8 mouse cellular contexts compared by ENCODE assay signal in the genomic region with DNA sequence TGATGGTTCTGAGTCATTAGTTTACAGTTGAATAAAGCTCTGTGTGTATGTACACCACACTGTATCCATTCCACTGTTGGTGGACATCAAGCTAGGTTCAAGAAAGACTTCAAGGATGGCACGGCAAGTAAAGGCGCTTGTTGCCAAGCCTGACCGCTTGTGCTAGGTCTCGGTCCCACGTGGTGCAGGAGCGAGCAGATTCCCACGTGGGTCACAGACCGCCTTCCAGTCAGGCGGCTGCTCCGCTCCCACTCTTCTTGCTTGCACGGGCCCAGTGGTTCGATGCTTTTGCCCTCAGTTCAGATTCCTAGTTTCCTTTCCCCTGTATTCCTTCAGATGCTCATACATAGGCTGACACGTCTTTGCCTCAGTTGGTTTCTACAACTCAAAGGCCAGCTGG. TPM values are rescaled to one million over a fixed set of nuclear protein-coding genes. Genes with fewer than 3 reads are reported as not detected.
DNase-seq lines count a peak whose midpoint lies in the region; ATAC-seq and TF ChIP-seq lines count a peak whose summit lies in the region.

No protein-coding gene starts in this region.

- H3K4me1 ChIP-seq in heart, embryonic 15.5 days (replicated peaks) = peaks cover 36% of the 10 kb centered on the region
- H3K4me1 ChIP-seq in MEL (ENCODE audit: control insufficient read depth in 1 of 2, insufficient read depth in 2 of 2, low read length in 2 of 2) = peaks cover 8 to 21% of the 10 kb centered on the region in 2 experiments
- H3K4me1 ChIP-seq in forebrain, embryonic 16.5 days (replicated peaks; ENCODE audit: control insufficient read depth, insufficient read depth, low read length) = peaks cover 27% of the 10 kb centered on the region
- H3K4me1 ChIP-seq in liver, postnatal 0 days (ENCODE audit: insufficient read depth) = peaks cover 31% of the 10 kb centered on the region

- TF ChIP-seq EP300 in MEL (IDR thresholded peaks at IDR 0.05; ENCODE audit: low read depth in 1 of 2, low read length in 2 of 2) = no peak
- TF ChIP-seq EP300 in liver, postnatal 0 days (IDR thresholded peaks at IDR 0.05; ENCODE audit: low read depth) = no peak

- H3K27ac ChIP-seq in heart, embryonic 15.5 days = 0 out of 2 replicates have a peak overlapping the region, but pooled peaks have one; percentile 94
- H3K27ac ChIP-seq in MEL (ENCODE audit: control insufficient read depth, low read depth, low read length) = no peak overlapping the region
- no peak overlapping the region for H3K27ac ChIP-seq in forebrain, embryonic 16.5 days (ENCODE audit: low read length)
- H3K27ac ChIP-seq in liver, postnatal 0 days (ENCODE audit: low read depth) = peak overlapping the region; percentile 91; the same call in 1 of the 2 replicates

- no peak for TF ChIP-seq RAD21 in MEL (IDR thresholded peaks at IDR 0.05; ENCODE audit: low read depth, low read length)

- ATAC-seq in heart, embryonic 15.5 days (replicated peaks; ENCODE audit: insufficient number of reproducible peaks, insufficient read depth, low FRiP score, low read depth) = no peak
- no peak for ATAC-seq in forebrain, embryonic 16.5 days
- ATAC-seq in liver, postnatal 0 days = no peak
- no peak for ATAC-seq in activated CD4-positive, CD25-positive, alpha-beta regulatory T cell, adult 4 months

- WGBS in heart, embryonic 15.5 days = 86% methylated on average over 13 of the region's 13 CpGs
- 85% methylated on average over 13 of the region's 13 CpGs for WGBS in forebrain, embryonic 16.5 days
- 81% methylated on average over 13 of the region's 13 CpGs for WGBS in liver, postnatal 0 days (ENCODE audit: insufficient replicate concordance)

- no peak overlapping the region for H3K9ac ChIP-seq in heart, embryonic 15.5 days
- peak overlapping the region; percentile 92 for H3K9ac ChIP-seq in MEL (ENCODE audit: control insufficient read depth, low read depth, low read length, poor library complexity, severe bottlenecking)
- no peak overlapping the region for H3K9ac ChIP-seq in forebrain, embryonic 16.5 days (replicated peaks; ENCODE audit: low read depth, low read length)
- H3K9ac ChIP-seq in liver, postnatal 0 days (replicated peaks) = no peak overlapping the region

- no peaks in the 10 kb centered on the region for H3K36me3 ChIP-seq in heart, embryonic 15.5 days
- H3K36me3 ChIP-seq in MEL (ENCODE audit: control insufficient read depth in 1 of 2, insufficient read depth in 2 of 2, low read length in 2 of 2) = peaks cover 9 to 21% of the 10 kb centered on the region in 2 experiments
- H3K36me3 ChIP-seq in forebrain, embryonic 16.5 days (ENCODE audit: control insufficient read depth, insufficient read depth) = no peaks in the 10 kb centered on the region
- H3K36me3 ChIP-seq in liver, postnatal 0 days (replicated peaks; ENCODE audit: insufficient read depth, low read length) = no peaks in the 10 kb centered on the region

- intact Hi-C loops in heart, postnatal 14 days (cut with DNase I) = loop anchor here (5.0 to 10.0 kb wide), 2 partner anchors 236 to 642 kb away; a partner anchor contains a TSS
- intact Hi-C loops in gastrocnemius, postnatal 14 days (cut with DNase I; ENCODE audit: low total_unique reads) = no loop called here

- no peak for TF ChIP-seq POLR2A in MEL (IDR thresholded peaks at IDR 0.05; ENCODE audit: control insufficient read depth in 1 of 2, insufficient read depth in 1 of 2, low read depth in 1 of 2, low read length in 2 of 2, poor library complexity in 1 of 2)

- H3K4me3 ChIP-seq in heart, embryonic 15.5 days = peak overlapping the region; percentile 76; the same call in 1 of the 2 replicates
- H3K4me3 ChIP-seq in MEL (ENCODE audit: control insufficient read depth in 1 of 2, insufficient read depth in 1 of 2, low read depth in 2 of 2, low read length in 2 of 2) = peak overlapping the region in 1 of 2 experiments; percentile 65; a peak in 1 of 4 replicates
- peak overlapping the region; percentile 86; the same call in 1 of the 2 replicates for H3K4me3 ChIP-seq in forebrain, embryonic 16.5 days (replicated peaks; ENCODE audit: low read length)
- 0 out of 2 replicates have a peak overlapping the region, but pooled peaks have one; percentile 94 for H3K4me3 ChIP-seq in liver, postnatal 0 days (ENCODE audit: low read depth, low read length)

- H3K4me2 ChIP-seq in heart, embryonic 15.5 days = peak overlapping the region; percentile 75
- H3K4me2 ChIP-seq in forebrain, embryonic 16.5 days (ENCODE audit: low read length) = peak overlapping the region; percentile 77; the same call in 1 of the 2 replicates
- H3K4me2 ChIP-seq in liver, postnatal 0 days (ENCODE audit: low read depth, low read length) = peak overlapping the region; percentile 99

- H3K9me3 ChIP-seq in heart, embryonic 15.5 days (replicated peaks) = no peaks in the 10 kb centered on the region
- H3K9me3 ChIP-seq in MEL (replicated peaks; ENCODE audit: insufficient read depth, low read length) = no peaks in the 10 kb centered on the region
- no peaks in the 10 kb centered on the region for H3K9me3 ChIP-seq in forebrain, embryonic 16.5 days (ENCODE audit: control insufficient read depth, low read length)
- H3K9me3 ChIP-seq in liver, postnatal 0 days (ENCODE audit: low read length) = no peaks in the 10 kb centered on the region

- peaks cover 39% of the 10 kb centered on the region for H3K79me2 ChIP-seq in MEL (ENCODE audit: control insufficient read depth, insufficient read depth, low read length, poor library complexity)

- TF ChIP-seq CTCF in MEL (IDR thresholded peaks at IDR 0.05 in 2 of 3, conservative IDR thresholded peaks at IDR 0.05 in 1 of 3; ENCODE audit: control insufficient read depth in 1 of 3, insufficient read depth in 1 of 3, low read depth in 2 of 3, low read length in 3 of 3, poor library complexity in 1 of 3, severe bottlenecking in 1 of 3) = no peak
- TF ChIP-seq CTCF in liver, postnatal 0 days (IDR thresholded peaks at IDR 0.05; ENCODE audit: low read depth) = no peak

- no peak for DNase-seq in heart, postnatal 14 days
- DNase-seq in MEL (ENCODE audit: low read depth, low spot score) = no peak
- DNase-seq in liver, postnatal 0 days = no peak
- DNase-seq in gastrocnemius, postnatal 14 days = no peak
- no peak for DNase-seq in gastrocnemius, postnatal 25 days

- no peaks in the 10 kb centered on the region for H3K27me3 ChIP-seq in heart, embryonic 15.5 days
- no peaks in the 10 kb centered on the region for H3K27me3 ChIP-seq in MEL (ENCODE audit: control insufficient read depth in 1 of 2, insufficient read depth in 2 of 2, low read length in 2 of 2)
- no peaks in the 10 kb centered on the region for H3K27me3 ChIP-seq in forebrain, embryonic 16.5 days (replicated peaks; ENCODE audit: control insufficient read depth, insufficient read depth, low read length)
- no peaks in the 10 kb centered on the region for H3K27me3 ChIP-seq in liver, postnatal 0 days (ENCODE audit: insufficient read depth, low read length)

TF ChIP-seq in MEL, 35 proteins besides CTCF, POLR2A, EP300 and RAD21:
- TF ChIP-seq CHD2 (IDR thresholded peaks at IDR 0.05; ENCODE audit: low read length) = no peak
- TF ChIP-seq POLR2AphosphoS2 (IDR thresholded peaks at IDR 0.05; ENCODE audit: low read length) = peak; percentile 48; the same call in 1 of the 2 replicates
- no peak for TF ChIP-seq SIN3A (IDR thresholded peaks at IDR 0.05; ENCODE audit: low read length)

RNA-seq across cellular contexts. Expression of a gene that starts 1.5 kb away (rescaled TPM):
- polyA plus RNA-seq in heart, embryonic 15.5 days (2015; fragmentation: Nextera tagmentation; extraction: Ambion mirVana) = 14.0 and 14.9 TPM in 2 replicates
- total RNA-seq in heart, postnatal 14 days (2021) = 10 to 100 TPM; 17.1 to 19.9 TPM
- total RNA-seq in MEL (2012; rRNA removed) = 26.2 and 29.2 TPM in 2 replicates
- polyA plus RNA-seq in MEL (2012; ENCODE audit: insufficient read depth in 1 of 2, insufficient read length in 2 of 2, low read depth in 1 of 2, low replicate concordance in 2 of 2, missing spikeins in 1 of 2) = 10 to 100 TPM in 1 of 2 experiments, not detected in 1; 21.0 TPM
- 9.5 and 10.2 TPM in 2 replicates for polyA plus RNA-seq in forebrain, embryonic 16.5 days (2015; fragmentation: Nextera tagmentation; extraction: Ambion mirVana)
- 9.3 and 12.1 TPM in 2 replicates for polyA plus RNA-seq in liver, postnatal 0 days (2015; fragmentation: Nextera tagmentation; extraction: Ambion mirVana)
- 10 to 100 TPM; 20.0 to 26.3 TPM for polyA plus RNA-seq in activated CD4-positive, CD25-positive, alpha-beta regulatory T cell, adult 4 months (2017; shearing (Covaris generic))
- total RNA-seq in gastrocnemius, postnatal 14 days (2021) = 10 to 100 TPM; 11.1 to 12.2 TPM
- total RNA-seq in gastrocnemius, postnatal 25 days (2021) = 10 to 100 TPM; 10.8 to 14.4 TPM

RNA-seq across cellular contexts. Expression of a gene that starts 1.5 kb away (rescaled TPM):
- polyA plus RNA-seq in heart, embryonic 15.5 days (2015; fragmentation: Nextera tagmentation; extraction: Ambion mirVana) = 312 and 334 TPM in 2 replicates
- total RNA-seq in heart, postnatal 14 days (2021) = 100 to 1,000 TPM; 144 to 154 TPM
- total RNA-seq in MEL (2012; rRNA removed) = 1,184 and 1,257 TPM in 2 replicates
- 100 to 1,000 TPM; 396 to 798 TPM for polyA plus RNA-seq in MEL (2012; ENCODE audit: insufficient read depth in 1 of 2, insufficient read length in 2 of 2, low read depth in 1 of 2, low replicate concordance in 2 of 2, missing spikeins in 1 of 2)
- 538 and 575 TPM in 2 replicates for polyA plus RNA-seq in forebrain, embryonic 16.5 days (2015; fragmentation: Nextera tagmentation; extraction: Ambion mirVana)
- 164 and 168 TPM in 2 replicates for polyA plus RNA-seq in liver, postnatal 0 days (2015; fragmentation: Nextera tagmentation; extraction: Ambion mirVana)
- 100 to 1,000 TPM; 432 to 525 TPM for polyA plus RNA-seq in activated CD4-positive, CD25-positive, alpha-beta regulatory T cell, adult 4 months (2017; shearing (Covaris generic))
- total RNA-seq in gastrocnemius, postnatal 14 days (2021) = 100 to 1,000 TPM; 185 to 229 TPM
- total RNA-seq in gastrocnemius, postnatal 25 days (2021) = 100 to 1,000 TPM; 126 to 130 TPM

RNA-seq across cellular contexts. Expression of a gene that starts 37.9 kb away (rescaled TPM):
- 9.5 and 9.9 TPM in 2 replicates for polyA plus RNA-seq in heart, embryonic 15.5 days (2015; fragmentation: Nextera tagmentation; extraction: Ambion mirVana)
- 10 to 100 TPM; 25.6 to 26.5 TPM for total RNA-seq in heart, postnatal 14 days (2021)
- total RNA-seq in MEL (2012; rRNA removed) = 0.31 TPM in 1 of 2 replicates, not detected in the other
- polyA plus RNA-seq in MEL (2012; ENCODE audit: insufficient read depth in 1 of 2, insufficient read length in 2 of 2, low read depth in 1 of 2, low replicate concordance in 2 of 2, missing spikeins in 1 of 2) = under 1 TPM in 1 of 2 experiments, not detected in 1; 0.22 TPM
- polyA plus RNA-seq in forebrain, embryonic 16.5 days (2015; fragmentation: Nextera tagmentation; extraction: Ambion mirVana) = 8.6 and 8.9 TPM in 2 replicates
- 112 and 113 TPM in 2 replicates for polyA plus RNA-seq in liver, postnatal 0 days (2015; fragmentation: Nextera tagmentation; extraction: Ambion mirVana)
- under 1 TPM in 1 of 2 experiments, not detected in 1; 0.80 TPM for polyA plus RNA-seq in activated CD4-positive, CD25-positive, alpha-beta regulatory T cell, adult 4 months (2017; shearing (Covaris generic))
- total RNA-seq in gastrocnemius, postnatal 14 days (2021) = 10 to 100 TPM; 28.8 to 48.9 TPM
- total RNA-seq in gastrocnemius, postnatal 25 days (2021) = 10 to 100 TPM; 37.7 to 38.5 TPM

Comparison
In these comparisons a context has a peak if more than half of its experiments do, and no peak if none do; other contexts are left out.
1. H3K27ac ChIP-seq: peak in heart, embryonic 15.5 days (single experiment) and liver, postnatal 0 days (single experiment); none in MEL (single experiment) and forebrain, embryonic 16.5 days (single experiment).
2. RNA of a gene that starts 37.9 kb away (polyA plus RNA-seq): 112 to 113 TPM in liver, postnatal 0 days; 9.5 to 9.9 TPM in heart, embryonic 15.5 days, 8.6 to 8.9 TPM in forebrain, embryonic 16.5 days, 0.80 TPM in activated CD4-positive, CD25-positive, alpha-beta regulatory T cell, adult 4 months and 0.22 TPM in MEL; every median in the first group is over 10 times any median in the second.
3. Peak in every context shown above with its lines, with median percentiles within 50 percentile points of each other: H3K4me2 ChIP-seq.